Mouse (Mus musculus): ENCODE measurements around the gene Tmem265.

GRCm38 (mm10) chr7:127614091-127614490 is 52.9 kb downstream of the Tmem265 start:
- TF ChIP-seq MAZ (IDR thresholded peaks at IDR 0.05; ENCODE audit: low read depth, low read length) = no peak
- TF ChIP-seq CTCF (IDR thresholded peaks at IDR 0.05 in 2 of 3, conservative IDR thresholded peaks at IDR 0.05 in 1 of 3; ENCODE audit: control insufficient read depth in 1 of 3, insufficient read depth in 1 of 3, low read depth in 2 of 3, low read length in 3 of 3, poor library complexity in 1 of 3, severe bottlenecking in 1 of 3) = no peak
- TF ChIP-seq GATA1 (IDR thresholded peaks at IDR 0.05; ENCODE audit: low read depth, low read length) = no peak
- no peak for TF ChIP-seq RAD21 (IDR thresholded peaks at IDR 0.05; ENCODE audit: low read depth, low read length)
- TF ChIP-seq MYC (IDR thresholded peaks at IDR 0.05; ENCODE audit: low read depth, low read length) = no peak
- TF ChIP-seq CHD2 (IDR thresholded peaks at IDR 0.05; ENCODE audit: low read length) = no peak
- TF ChIP-seq ZNF384 (IDR thresholded peaks at IDR 0.05; ENCODE audit: low read depth, low read length) = no peak

All from MEL (cell line).